ENCODE assay signal across 34 mouse cellular contexts in genomic region chr4:88412331-88412730, GRCm38 (mm10). TPM values are rescaled to one million over a fixed set of nuclear protein-coding genes. Genes with fewer than 3 reads are reported as not detected.
DNase-seq lines count a peak whose midpoint lies in the region; ATAC-seq and TF ChIP-seq lines count a peak whose summit lies in the region.
"Had no signal": no experiment of that assay in that cellular context is flagged by ENCODE, and none has a peak within 500 bp of the region (broad histone marks: within the 10 kb centered on the region; RNA-seq: fewer than 3 reads in every experiment).

No protein-coding gene starts in this region.

- no peak overlapping the region for H3K9ac ChIP-seq in hindbrain, embryonic 12.5 days
- H3K9ac ChIP-seq: embryonic facial prominence, embryonic 15.5 days; heart, embryonic 13.5 days; kidney, embryonic 15.5 days; liver, embryonic 15.5 days; lung, embryonic 14.5 days; neural tube, embryonic 12.5 days had no signal

- H3K36me3 ChIP-seq in kidney, adult 2 months (ENCODE audit: control insufficient read depth, insufficient read depth, low read length) = no peaks in the 10 kb centered on the region; the same call in 1 of the 2 replicates
- H3K36me3 ChIP-seq in C2C12 (ENCODE audit: control insufficient read depth, insufficient read depth) = peaks cover 22% of the 10 kb centered on the region
- H3K36me3 ChIP-seq in hindbrain, embryonic 12.5 days = no peaks in the 10 kb centered on the region
- H3K36me3 ChIP-seq: embryonic facial prominence, embryonic 15.5 days; neural tube, embryonic 12.5 days had no signal

- H3K79me3 ChIP-seq in C2C12 (ENCODE audit: low read depth) = no peaks in the 10 kb centered on the region

- H3K27ac ChIP-seq in kidney, adult 2 months (ENCODE audit: insufficient read depth, low read depth, low read length) = peak overlapping the region; percentile 50; the same call in 1 of the 2 replicates
- H3K27ac ChIP-seq in hindbrain, embryonic 12.5 days = no peak overlapping the region
- H3K27ac ChIP-seq: forebrain, embryonic 10.5 days; gastrocnemius, adult 2 months; heart, embryonic 13.5 days; hindbrain, embryonic 10.5 days; kidney, embryonic 15.5 days; layer of hippocampus, adult 2 months; liver, embryonic 15.5 days; neural tube, embryonic 12.5 days; stomach, postnatal 0 days had no signal

- no peak for TF ChIP-seq CTCF in kidney, adult 2 months (conservative IDR thresholded peaks at IDR 0.05; ENCODE audit: insufficient read depth, insufficient read length, low read depth, low read length)
- TF ChIP-seq CTCF in C2C12 (IDR thresholded peaks at IDR 0.05; ENCODE audit: control insufficient read depth, insufficient read depth, insufficient read length) = no peak

- DNase-seq in kidney, adult 2 months = peak; percentile 12
- DNase-seq in kidney, postnatal 4 days = no peak
- DNase-seq in brain, adult 2 months (ENCODE audit: low read depth, low spot score) = peak; percentile 23
- DNase-seq in left cerebral cortex, adult 8-10 months (ENCODE audit: low spot score in 2 of 2) = no peak
- DNase-seq in left cerebral cortex, adult 18-20 months (ENCODE audit: low spot score in 2 of 2) = no peak
- DNase-seq: adrenal gland, postnatal 14 days; B cell, adult 2 months; cerebellum, adult 18-20 months; cerebellum, postnatal 10 days; gastrocnemius, adult 2 months; heart, postnatal 14 days; kidney, postnatal 25 days; liver; lung, embryonic 14.5 days; right cerebral cortex, adult 18-20 months; spleen, adult 18-20 months; thymus, adult 2 months; thymus, postnatal 36 days had no signal

- TF ChIP-seq POLR2A in kidney, adult 2 months (IDR thresholded peaks at IDR 0.05; ENCODE audit: low read depth, low read length) = no peak

- no peaks in the 10 kb centered on the region for H3K79me2 ChIP-seq in C2C12 (ENCODE audit: control insufficient read depth, insufficient read depth)

- no peaks in the 10 kb centered on the region for H3K4me1 ChIP-seq in kidney, adult 2 months (ENCODE audit: control insufficient read depth, insufficient read depth, low read length)
- no peaks in the 10 kb centered on the region for H3K4me1 ChIP-seq in hindbrain, embryonic 12.5 days
- H3K4me1 ChIP-seq: embryonic facial prominence, embryonic 15.5 days; kidney, embryonic 15.5 days; liver, embryonic 15.5 days; neural tube, embryonic 12.5 days had no signal

- WGBS in kidney, adult 2 months = 71% methylated on average over 2 of the region's 2 CpGs
- WGBS in hindbrain, embryonic 12.5 days = 98% methylated on average over 2 of the region's 2 CpGs

- H3ac ChIP-seq in C2C12 (ENCODE audit: control insufficient read depth, insufficient read length, low read depth) = no peak overlapping the region

- H3K27me3 ChIP-seq in kidney, adult 2 months (replicated peaks; ENCODE audit: control insufficient read depth, insufficient read depth, low read length) = no peaks in the 10 kb centered on the region
- no peaks in the 10 kb centered on the region for H3K27me3 ChIP-seq in C2C12 (ENCODE audit: control insufficient read depth, insufficient read depth, insufficient read length)
- no peaks in the 10 kb centered on the region for H3K27me3 ChIP-seq in hindbrain, embryonic 12.5 days
- H3K27me3 ChIP-seq: CH12.LX; embryonic facial prominence, embryonic 15.5 days; heart, embryonic 13.5 days; kidney, embryonic 15.5 days; liver, embryonic 15.5 days; neural tube, embryonic 12.5 days had no signal

- H3K4me3 ChIP-seq in kidney, adult 2 months (ENCODE audit: insufficient read depth, low read depth, low read length) = no peak overlapping the region
- no peak overlapping the region for H3K4me3 ChIP-seq in C2C12 (ENCODE audit: insufficient read depth, poor library complexity, severe bottlenecking)
- H3K4me3 ChIP-seq in hindbrain, embryonic 12.5 days = no peak overlapping the region
- H3K4me3 ChIP-seq: embryonic facial prominence, embryonic 15.5 days; forebrain, embryonic 10.5 days; gastrocnemius, adult 2 months; heart, embryonic 13.5 days; hindbrain, embryonic 10.5 days; kidney, embryonic 15.5 days; layer of hippocampus, adult 2 months; liver, embryonic 15.5 days; neural tube, embryonic 12.5 days had no signal

- ATAC-seq in hindbrain, embryonic 12.5 days (ENCODE audit: low FRiP score) = no peak
- ATAC-seq: forebrain, embryonic 16.5 days; intestine, embryonic 16.5 days; midbrain, embryonic 16.5 days had no signal

- no peak overlapping the region for H3K4me2 ChIP-seq in hindbrain, embryonic 12.5 days (replicated peaks)
- H3K4me2 ChIP-seq: embryonic facial prominence, embryonic 15.5 days; heart, embryonic 13.5 days; kidney, embryonic 15.5 days; liver, embryonic 15.5 days; lung, embryonic 14.5 days; midbrain, embryonic 11.5 days; neural tube, embryonic 12.5 days had no signal

- H3K9me3 ChIP-seq in hindbrain, embryonic 12.5 days (replicated peaks) = no peaks in the 10 kb centered on the region
- H3K9me3 ChIP-seq: embryonic facial prominence, embryonic 15.5 days; forebrain, embryonic 10.5 days; heart, embryonic 13.5 days; hindbrain, embryonic 10.5 days; kidney, embryonic 15.5 days; liver, embryonic 15.5 days; neural tube, embryonic 12.5 days had no signal

TF ChIP-seq in C2C12, 6 proteins besides CTCF, POLR2A, EP300 and RAD21:
- peak; percentile 41 for TF ChIP-seq CEBPB (IDR thresholded peaks at IDR 0.05; ENCODE audit: low read depth)
- no peak for TF ChIP-seq USF1 (IDR thresholded peaks at IDR 0.05; ENCODE audit: low read depth)
- TF ChIP-seq MYOD1 (IDR thresholded peaks at IDR 0.05; ENCODE audit: control insufficient read depth, insufficient read length, low read depth) = no peak
- TF ChIP-seq MAX (IDR thresholded peaks at IDR 0.05) = no peak
TF ChIP-seq in C2C12: peak in this region for 1.

RNA-seq across cellular contexts. Expression of gene Hacd4, which starts 26.4 kb away (rescaled TPM):
- 2.8 and 3.7 TPM in 2 replicates for polyA plus RNA-seq in kidney, adult 2 months (2012; rRNA removed)
- polyA plus RNA-seq in C2C12 (2012; fragmentation: generic; extraction: Trizol) = 1.7 TPM
- total RNA-seq in left cerebral cortex, adult 8-10 months (2022) = 1 to 10 TPM; 1.5 to 2.5 (median 2.1) TPM
- total RNA-seq in left cerebral cortex, adult 18-20 months (2021) = 1 to 10 TPM; 1.5 to 2.0 TPM
- polyA plus RNA-seq in hindbrain, embryonic 12.5 days (2016; fragmentation: Nextera tagmentation; extraction: Ambion mirVana) = 3.9 TPM in 2 replicates

Comparison
In these comparisons a context has a peak if more than half of its experiments do, and no peak if none do; other contexts are left out.
1. DNase-seq: peak in kidney, adult 2 months (single experiment) and brain, adult 2 months (single experiment); none in kidney, postnatal 4 days (0 of 2), left cerebral cortex, adult 8-10 months (0 of 2) and left cerebral cortex, adult 18-20 months (0 of 2).